Mouse (Mus musculus) cortical plate, adult 2 months (tissue): Measurements from ENCODE around the gene Galnt2.

Experiments
- CTCF ChIP-seq: fragments of 200-500 bp; IDR thresholded peaks from 2 replicates; pipeline ENCODE4 v1.5.1; 2011; ENCODE audit warnings: mild to moderate bottlenecking, control low read depth, low read length; ENCODE audit not compliant: insufficient read depth; ENCODE audit errors: extremely low read depth
- POLR2A ChIP-seq: fragments of 200-500 bp; IDR thresholded peaks from 2 replicates; pipeline ENCODE4 v1.6.1; 2011; ENCODE audit warnings: mild to moderate bottlenecking, low read length, control low read depth; ENCODE audit not compliant: insufficient read depth; ENCODE audit errors: extremely low read depth

DNA sequence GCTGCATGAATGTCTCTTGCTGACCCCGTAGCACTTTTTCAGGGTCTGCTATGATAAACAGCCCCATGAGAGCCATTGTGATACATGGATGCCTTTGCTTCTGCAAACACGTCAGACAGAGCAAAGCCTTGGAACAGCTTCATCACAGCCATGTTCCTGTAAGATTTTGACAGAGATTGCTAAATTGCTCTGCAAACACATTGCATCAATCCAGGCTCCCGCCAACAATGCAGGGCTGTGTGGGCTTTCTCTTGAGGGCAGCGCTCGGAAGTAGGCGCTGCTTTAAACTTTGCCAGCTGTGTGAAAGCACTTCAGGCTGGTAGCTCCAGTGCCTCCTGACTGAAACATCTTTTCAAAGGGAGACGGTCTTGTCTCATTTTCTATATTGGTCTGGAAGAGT lies 30.8 kb upstream of the Galnt2 start:
- TF ChIP-seq CTCF (no peak), POLR2A (no peak)
